Mouse (Mus musculus) brain, embryonic 18.5 days (tissue): ENCODE results near the gene Btbd3.

Source experiments
- DNase-seq: peaks from one replicate; pipeline ENCODE4 v3.0.0-alpha.2; 2012; ENCODE audit warnings: low read depth, low spot score

The Btbd3 gene

GRCm38 (mm10) chr2:138388591-138388990 is 132.2 kb downstream of the Btbd3 start:
- DNase-seq: no peak

- no peak for DNase-seq
These were observed 146.7 kb downstream of the Btbd3 start for GRCm38 (mm10) chr2:138403046-138403445.

GRCm38 (mm10) chr2:138405753-138406528 is 149.6 kb downstream of the Btbd3 start:
- DNase-seq: no peak

- DNase-seq: no peak
These were observed 150.3 kb downstream of the Btbd3 start for GRCm38 (mm10) chr2:138406703-138407102.

- DNase-seq: no peak
These were observed 156.2 kb downstream of the Btbd3 start for GRCm38 (mm10) chr2:138412537-138412936.

GRCm38 (mm10) chr2:138422321-138422720 is 166.0 kb downstream of the Btbd3 start:
- DNase-seq: no peak

GRCm38 (mm10) chr2:138431991-138432390 is 175.6 kb downstream of the Btbd3 start:
- no peak for DNase-seq

GRCm38 (mm10) chr2:138446466-138446865 is 190.1 kb downstream of the Btbd3 start:
- no peak for DNase-seq

DNA sequence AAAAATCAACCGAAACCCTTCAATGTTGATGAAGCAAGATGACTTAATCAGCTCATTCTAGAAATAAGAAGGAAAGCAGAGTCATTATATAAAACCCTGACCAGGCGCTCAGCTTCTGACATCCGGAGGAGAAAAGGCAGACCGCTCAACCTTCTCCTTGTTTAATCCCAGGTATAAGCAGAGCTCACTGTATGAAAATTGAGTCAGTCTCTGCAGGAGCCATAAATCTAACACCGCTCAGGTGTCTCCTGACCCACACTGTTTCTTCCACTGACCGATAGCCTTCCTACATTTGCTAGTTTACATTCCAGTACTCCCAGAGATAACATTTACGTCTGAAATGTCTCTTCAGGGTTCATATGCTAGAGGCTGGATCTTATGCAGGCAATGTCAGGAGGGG is 190.6 kb downstream of the Btbd3 start:
- DNase-seq: no peak

GRCm38 (mm10) chr2:138447681-138448080 is 191.3 kb downstream of the Btbd3 start:
- DNase-seq: no peak

- DNase-seq: no peak
These were observed 211.7 kb downstream of the Btbd3 start for GRCm38 (mm10) chr2:138468046-138468572.

GRCm38 (mm10) chr2:138473407-138473806 is 217.0 kb downstream of the Btbd3 start:
- DNase-seq: no peak

DNA sequence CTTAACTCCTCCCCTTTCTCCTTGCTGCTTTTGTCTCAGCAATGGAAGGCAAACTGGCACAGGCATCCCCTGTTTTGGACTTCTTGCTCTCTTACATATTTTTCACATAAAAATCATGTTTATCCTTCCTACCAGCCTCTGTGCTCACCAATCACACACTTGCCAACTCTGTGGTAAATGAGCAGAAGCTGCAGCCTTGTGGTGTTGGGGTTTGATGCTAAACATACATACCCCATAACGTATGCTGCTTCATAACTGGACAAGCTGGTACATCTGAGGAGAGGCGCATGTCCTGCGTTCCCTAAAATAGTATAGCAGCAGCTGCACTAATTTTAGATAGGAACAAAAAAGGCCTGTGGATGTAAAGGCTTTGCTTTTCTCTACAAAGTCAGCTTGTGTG is 220.1 kb downstream of the Btbd3 start:
- DNase-seq: no peak

GRCm38 (mm10) chr2:138477278-138477677 is 220.9 kb downstream of the Btbd3 start:
- no peak for DNase-seq

GRCm38 (mm10) chr2:138482541-138482940 is 226.2 kb downstream of the Btbd3 start:
- DNase-seq: no peak

- DNase-seq: no peak
These were observed 228.5 kb downstream of the Btbd3 start for GRCm38 (mm10) chr2:138484871-138485270.

GRCm38 (mm10) chr2:138490688-138491405 is 234.5 kb downstream of the Btbd3 start:
- no peak for DNase-seq

GRCm38 (mm10) chr2:138492176-138492575 is 235.8 kb downstream of the Btbd3 start:
- DNase-seq: no peak

GRCm38 (mm10) chr2:138503866-138504380 is 247.6 kb downstream of the Btbd3 start:
- no peak for DNase-seq

- DNase-seq: no peak
These were observed 259.2 kb downstream of the Btbd3 start for GRCm38 (mm10) chr2:138515531-138515930.

GRCm38 (mm10) chr2:138528461-138528860 is 272.1 kb downstream of the Btbd3 start:
- DNase-seq: no peak

GRCm38 (mm10) chr2:138531160-138531967 is 275.0 kb downstream of the Btbd3 start:
- no peak for DNase-seq
